Mouse (Mus musculus) CD4-positive naive resting alpha-beta T cell, adult 76 days (primary cell): ENCODE data around the gene Vmn2r113. TPM values are rescaled to one million over a fixed set of nuclear protein-coding genes. Genes with fewer than 3 reads are reported as not detected.

Experiments
- total RNA-seq: library from RNA; stranded (reverse); gene quantifications from one replicate; pipeline ENCODE4 v1.2.4, GENCODE M21; 2023

Vmn2r113 gene
- not detected for total RNA-seq

DNA sequence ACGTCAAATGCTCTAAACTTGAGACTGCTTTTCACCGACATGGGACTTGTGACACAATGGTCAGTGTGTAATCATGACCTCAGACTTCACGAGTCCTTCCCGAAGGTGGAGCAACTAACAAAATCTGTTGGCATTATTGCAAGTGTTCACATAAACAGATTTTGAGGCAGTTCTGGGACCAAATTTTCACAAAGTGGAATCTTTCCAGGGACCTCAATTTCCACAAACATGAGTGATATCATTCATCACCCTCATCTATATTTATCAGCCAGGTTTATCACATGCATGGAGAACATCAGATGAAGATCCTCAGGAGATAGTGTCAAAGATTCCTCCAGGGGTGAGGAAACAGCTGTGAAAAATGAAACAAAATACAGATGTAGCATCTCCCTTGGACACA is at the start of gene Vmn2r113:
TSS of gene Vmn2r113 (plus strand) at position 301 of the 400 bp plus-strand sequence.

Other genes starting within 250 kb of the Vmn2r113 start
- gene Zfp945, start 75.8 kb upstream of the Vmn2r113 start, total RNA-seq = 14.4 TPM
- not detected for gene Vmn2r-ps130, start 118.2 kb downstream of the Vmn2r113 start, total RNA-seq